Mouse (Mus musculus) liver, adult 2 months (tissue): ENCODE measurements at regions not wholly inside any gene's neighbourhood (a gene's known extent, or its start where the extent isn't known, plus 50 kb on each side); places are given as distances from the start of the nearest gene placed in this dataset.

Experiments used
- DNase-seq: peaks from one replicate; pipeline ENCODE4 v3.0.0-alpha.2; 2011; ENCODE audit warnings: low read depth, low spot score; ENCODE audit errors: extremely low read depth
- H3K27ac ChIP-seq: fragments of 200-500 bp; replicated peaks from 2 replicates; pipeline ENCODE4 v1.5.1; 2012; ENCODE audit warnings: low read depth, mild to moderate bottlenecking, control low read depth, inconsistent platforms, low read length; ENCODE audit not compliant: insufficient read depth
- H3K27me3 ChIP-seq: fragments of 200-500 bp; 2 replicates; pipeline ENCODE4 v1.6.1; 2012; ENCODE audit warnings: mild to moderate bottlenecking, moderate library complexity, low read length, inconsistent platforms; ENCODE audit not compliant: control insufficient read depth, insufficient read depth
- H3K36me3 ChIP-seq: fragments of 200-500 bp; 2 replicates; pipeline ENCODE4 v1.6.1; 2012; ENCODE audit warnings: low read length, inconsistent platforms; ENCODE audit not compliant: control insufficient read depth, insufficient read depth
- H3K4me1 ChIP-seq: fragments of 200-500 bp; 2 replicates; pipeline ENCODE4 v1.6.1; 2011; ENCODE audit warnings: low read length; ENCODE audit not compliant: control insufficient read depth, insufficient read depth
- H3K4me3 ChIP-seq: fragments of 200-500 bp; 2 replicates; pipeline ENCODE4 v1.5.1; 2011; ENCODE audit warnings: low read depth, mild to moderate bottlenecking, control low read depth, low read length, moderate library complexity; ENCODE audit not compliant: insufficient read depth
- H3K79me2 ChIP-seq: fragments of 200-500 bp; 2 replicates; pipeline ENCODE4 v1.6.1; 2012; ENCODE audit warnings: inconsistent platforms, mild to moderate bottlenecking, low read length, moderate library complexity; ENCODE audit not compliant: control insufficient read depth, insufficient read depth
- H3K9ac ChIP-seq: fragments of 200-500 bp; 2 replicates; pipeline ENCODE4 v1.6.1; 2012; ENCODE audit warnings: low read depth, mild to moderate bottlenecking, control low read depth, inconsistent platforms, low read length
- CTCF ChIP-seq: fragments of 200-500 bp; IDR thresholded peaks from 2 replicates; pipeline ENCODE4 v1.5.1; 2011; ENCODE audit warnings: low read depth, low read length, control low read depth
- POLR2A ChIP-seq: fragments of 200-500 bp; IDR thresholded peaks from 2 replicates; pipeline ENCODE4 v1.6.1; 2011; ENCODE audit warnings: low read length, control low read depth; ENCODE audit not compliant: insufficient read depth; ENCODE audit errors: extremely low read depth
- WGBS: fragments of 180-500 bp; shearing (Covaris S2); methylation state at CpG from one replicate; pipeline ENCODE4 v1.1.7; 2018; 5-methylcytosine and 5-hydroxymethylcytosine counted together

- TF ChIP-seq POLR2A (no peak), CTCF (no peak)
- H3K27me3 ChIP-seq = no peaks in the 10 kb centered on the region
- no peaks in the 10 kb centered on the region for H3K36me3 ChIP-seq
- no peak overlapping the region for H3K27ac ChIP-seq
- WGBS = 57% methylated on average over 1 of the region's 1 CpGs
- no peak overlapping the region for H3K4me3 ChIP-seq
- DNase-seq = no peak
- H3K79me2 ChIP-seq = no peaks in the 10 kb centered on the region
- no peaks in the 10 kb centered on the region for H3K4me1 ChIP-seq
- H3K9ac ChIP-seq = no peak overlapping the region
Measured at GRCm38 (mm10) chr10:3662571-3662970, 77.6 kb upstream of the Plekhg1 start.

DNA sequence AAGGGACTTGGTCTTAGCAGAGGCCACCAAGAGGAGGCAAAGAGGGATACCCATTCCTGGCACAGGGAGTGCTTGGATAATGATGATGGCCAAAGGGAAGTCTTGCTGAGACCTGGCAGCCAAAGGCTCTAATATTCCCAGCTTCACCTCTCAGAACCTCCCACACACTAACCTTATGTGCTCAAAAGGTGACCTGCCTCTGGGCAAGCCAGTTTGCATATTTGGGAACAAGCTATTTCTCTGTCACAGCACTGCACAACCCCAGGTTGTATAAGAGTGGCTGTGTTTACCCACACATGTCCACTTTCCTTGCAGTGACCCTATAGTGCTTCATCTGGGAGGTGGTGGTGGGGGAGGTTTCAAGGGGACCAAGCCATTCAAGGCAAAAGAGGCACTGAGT is 76.9 kb upstream of the Plekhg1 start:
- Histone ChIP-seq H3K4me3 (no peak overlapping the region), H3K4me1 (no peaks in the 10 kb centered on the region), H3K27ac (no peak overlapping the region), H3K9ac (no peak overlapping the region), H3K36me3 (no peaks in the 10 kb centered on the region), H3K27me3 (no peaks in the 10 kb centered on the region), H3K79me2 (no peaks in the 10 kb centered on the region)
- no peak for DNase-seq
- TF ChIP-seq CTCF = no peak

DNA sequence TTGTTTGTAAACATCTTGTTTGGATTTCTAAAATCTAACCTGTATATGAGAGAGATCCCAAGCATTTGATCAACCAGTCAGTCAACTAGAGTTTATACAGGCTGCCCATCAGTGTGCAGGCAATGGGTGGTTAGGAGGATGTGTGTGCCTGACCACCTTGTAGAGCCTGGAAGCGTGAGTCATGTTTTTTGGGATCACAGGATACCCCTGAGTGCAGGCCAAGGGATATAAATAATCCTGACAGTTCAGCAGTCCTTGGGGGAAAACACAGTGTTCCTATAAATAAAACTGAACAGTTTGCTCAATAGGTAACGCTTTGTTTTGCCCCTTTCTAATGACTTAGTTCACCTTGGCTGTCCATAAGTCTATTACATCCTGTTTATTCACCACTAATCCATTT is 55.7 kb upstream of the Plekhg1 start:
- TF ChIP-seq CTCF = no peak
- TF ChIP-seq POLR2A = no peak
- Histone ChIP-seq H3K27ac (no peak overlapping the region), H3K9ac (no peak overlapping the region), H3K4me1 (no peaks in the 10 kb centered on the region), H3K79me2 (no peaks in the 10 kb centered on the region), H3K36me3 (no peaks in the 10 kb centered on the region), H3K4me3 (no peak overlapping the region), H3K27me3 (no peaks in the 10 kb centered on the region)
- DNase-seq = no peak
- WGBS = 79% methylated on average over 2 of the region's 2 CpGs
